Mouse (Mus musculus) megakaryocyte, adult 5-6 weeks (primary cell): Measurements from ENCODE around the gene Hs3st3a1. TPM values are rescaled to one million over a fixed set of nuclear protein-coding genes. Genes with fewer than 3 reads are reported as not detected.

Experiments
- ATAC-seq: 2 replicates; pipeline ENCODE4 v1.8.0; 2016; ENCODE audit warnings: mild to moderate bottlenecking, inconsistent platforms; ENCODE audit not compliant: poor library complexity, severe bottlenecking
- total RNA-seq, 2 experiments: library from RNA; stranded (forward) in 1 of 2; stranded (reverse) in 1 of 2; fragments of 153-499, 151-499 nt in 1 of 2; fragments of 221-1000, 200-1000 nt in 1 of 2; gene quantifications; 2 replicates each; pipeline versions ENCODE4 v1.2.3 to v1.2.4; 2015 to 2017

The Hs3st3a1 gene
- total RNA-seq (2015) = not detected in 2 replicates
- total RNA-seq (2017) = not detected in 2 replicates

DNA sequence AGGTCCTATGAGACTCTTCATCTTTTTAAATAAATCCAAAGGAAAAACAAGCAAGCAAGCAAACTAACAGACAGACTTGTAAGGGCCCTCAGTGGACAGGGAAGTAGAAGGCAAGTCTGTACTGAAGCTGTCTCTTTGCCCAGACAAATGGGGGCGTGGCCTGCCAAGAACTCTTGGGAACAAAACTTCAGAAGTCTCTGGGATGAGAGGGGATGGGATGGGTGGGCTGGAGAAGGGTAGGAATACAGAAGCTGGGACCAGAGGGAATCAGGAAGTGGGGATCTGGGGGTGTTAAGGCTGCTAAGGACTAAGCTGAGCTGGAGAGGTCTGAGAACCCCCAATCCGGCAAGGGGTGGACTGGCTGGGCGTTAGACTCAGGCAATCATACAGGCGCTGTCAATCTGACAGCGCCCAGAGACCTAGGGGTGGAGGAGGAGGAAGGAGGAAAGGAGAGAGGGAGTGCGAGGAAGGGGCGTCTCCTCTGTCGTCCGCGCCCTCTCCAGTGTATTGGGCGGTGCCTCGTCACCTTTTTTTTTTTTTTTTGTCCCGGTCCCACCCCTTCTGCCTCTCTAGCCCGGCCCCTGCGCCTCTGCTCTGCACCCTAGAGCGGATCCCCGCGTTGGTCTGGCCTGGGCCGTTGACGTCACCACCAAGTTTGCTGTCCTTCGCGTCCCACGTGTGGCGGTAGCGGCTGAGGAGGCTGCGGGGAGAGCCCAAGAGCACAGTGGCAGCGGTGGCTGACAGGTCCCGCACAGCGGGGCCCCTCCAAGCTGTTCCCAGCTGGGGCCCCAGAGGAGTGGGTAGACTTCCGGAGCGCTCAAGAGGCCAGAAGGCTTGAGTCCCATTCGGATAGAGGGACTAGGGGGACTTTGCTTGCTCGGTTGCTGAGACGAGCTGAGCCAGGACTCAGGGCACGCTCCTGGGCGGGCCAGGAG lies at the start of gene Hs3st3a1:
TSS of gene Hs3st3a1 (plus strand) at position 722 of the 935 bp plus-strand sequence.
- ATAC-seq = peak; percentile 52

GRCm38 (mm10) chr11:64386333-64386732 lies 48.8 kb upstream of the Hs3st3a1 start:
- no peak for ATAC-seq

DNA sequence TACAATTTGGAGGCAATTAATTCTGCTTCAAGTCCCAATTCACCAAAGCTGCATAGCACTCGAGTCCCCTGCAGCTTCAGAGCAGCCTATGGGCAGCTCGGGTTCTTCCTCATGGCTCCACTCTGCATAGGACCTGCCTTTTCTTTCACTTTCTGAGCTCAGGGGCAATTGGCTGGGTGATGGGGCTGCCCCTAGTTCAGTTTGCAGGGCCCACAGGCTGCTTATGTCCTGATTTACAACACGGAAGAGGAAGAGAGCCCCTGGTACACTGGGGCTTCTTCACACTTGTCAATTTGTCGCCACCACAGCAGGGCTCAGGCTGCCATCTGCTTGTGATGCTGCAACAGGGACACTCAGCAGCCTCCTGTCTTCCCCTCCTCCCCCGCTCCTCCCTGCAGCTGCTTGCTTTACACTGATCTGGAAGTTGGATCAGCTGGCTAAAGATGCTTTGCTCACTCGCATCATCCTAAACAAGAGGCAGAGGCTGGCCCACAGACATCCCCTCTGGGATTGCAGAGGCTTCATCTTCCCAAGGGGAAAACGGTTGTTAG lies 38.7 kb upstream of the Hs3st3a1 start:
- peak; percentile 52; the same call in 1 of the 2 replicates for ATAC-seq

- ATAC-seq = no peak
Measured at GRCm38 (mm10) chr11:64396949-64397348, 38.2 kb upstream of the Hs3st3a1 start.

DNA sequence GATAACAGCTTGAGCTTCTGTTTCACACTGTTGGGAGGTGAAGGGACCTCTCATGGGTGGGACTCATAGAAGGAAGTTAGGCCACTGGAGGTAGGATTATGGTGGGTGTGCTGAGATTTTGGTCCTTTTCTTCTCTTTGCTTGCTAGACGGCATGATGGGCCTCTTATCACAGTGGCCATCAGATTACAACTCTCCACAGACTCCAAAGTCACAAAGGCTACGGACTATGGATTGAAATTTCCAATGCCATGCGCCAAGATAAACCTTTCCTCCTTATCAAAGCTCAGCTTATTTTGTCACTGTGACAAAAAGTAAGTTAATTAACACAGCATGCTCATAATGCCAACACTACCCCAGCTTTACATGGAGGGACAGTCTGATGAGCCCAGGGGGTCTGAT lies 37.5 kb upstream of the Hs3st3a1 start:
- ATAC-seq = no peak

DNA sequence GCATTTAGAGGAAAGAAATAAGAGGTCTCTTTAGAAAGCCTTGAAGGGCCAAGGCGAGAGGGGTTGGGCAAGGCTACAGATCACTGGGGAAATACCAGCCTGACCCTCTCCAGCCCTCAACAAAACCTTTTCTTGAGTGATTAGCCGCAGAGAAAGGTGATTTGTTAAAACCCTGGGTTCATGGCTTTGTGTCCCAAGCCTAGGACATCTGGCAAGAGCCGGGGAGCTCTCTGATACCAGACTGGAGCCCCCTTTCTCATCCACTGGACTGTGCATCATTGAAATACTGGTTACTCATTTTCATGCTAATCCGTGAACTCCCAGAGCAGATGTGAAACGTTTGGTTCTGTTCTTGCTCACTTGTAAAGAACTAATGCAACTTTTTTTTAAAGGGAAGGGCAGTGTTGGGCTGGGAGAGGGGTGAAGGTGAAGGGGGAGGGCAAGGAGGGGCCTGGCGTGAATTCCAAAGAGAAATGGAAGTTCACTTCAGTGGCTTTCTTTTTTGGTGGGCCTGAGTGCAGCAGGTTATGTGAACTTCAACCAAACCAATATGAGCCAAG lies 34.5 kb upstream of the Hs3st3a1 start:
- no peak for ATAC-seq

DNA sequence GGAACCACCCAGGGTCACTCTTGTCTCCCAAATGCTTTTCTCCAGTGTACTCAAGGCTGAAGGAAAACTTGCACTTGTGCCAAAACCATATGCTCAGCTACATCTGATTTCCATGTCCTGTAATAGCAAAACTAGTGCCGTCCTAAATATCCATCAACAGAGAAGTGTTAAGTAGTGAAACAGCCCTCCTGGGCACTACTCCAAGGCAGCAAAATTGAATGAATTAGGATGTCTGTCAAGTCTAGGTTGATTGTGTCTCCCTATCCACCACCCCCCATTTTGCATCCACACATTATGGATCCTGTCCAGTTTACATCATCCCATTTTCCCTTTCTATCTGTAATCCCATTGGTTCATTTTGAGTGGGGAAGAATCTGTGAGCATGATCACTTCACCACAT lies 16.2 kb upstream of the Hs3st3a1 start:
- no peak for ATAC-seq

DNA sequence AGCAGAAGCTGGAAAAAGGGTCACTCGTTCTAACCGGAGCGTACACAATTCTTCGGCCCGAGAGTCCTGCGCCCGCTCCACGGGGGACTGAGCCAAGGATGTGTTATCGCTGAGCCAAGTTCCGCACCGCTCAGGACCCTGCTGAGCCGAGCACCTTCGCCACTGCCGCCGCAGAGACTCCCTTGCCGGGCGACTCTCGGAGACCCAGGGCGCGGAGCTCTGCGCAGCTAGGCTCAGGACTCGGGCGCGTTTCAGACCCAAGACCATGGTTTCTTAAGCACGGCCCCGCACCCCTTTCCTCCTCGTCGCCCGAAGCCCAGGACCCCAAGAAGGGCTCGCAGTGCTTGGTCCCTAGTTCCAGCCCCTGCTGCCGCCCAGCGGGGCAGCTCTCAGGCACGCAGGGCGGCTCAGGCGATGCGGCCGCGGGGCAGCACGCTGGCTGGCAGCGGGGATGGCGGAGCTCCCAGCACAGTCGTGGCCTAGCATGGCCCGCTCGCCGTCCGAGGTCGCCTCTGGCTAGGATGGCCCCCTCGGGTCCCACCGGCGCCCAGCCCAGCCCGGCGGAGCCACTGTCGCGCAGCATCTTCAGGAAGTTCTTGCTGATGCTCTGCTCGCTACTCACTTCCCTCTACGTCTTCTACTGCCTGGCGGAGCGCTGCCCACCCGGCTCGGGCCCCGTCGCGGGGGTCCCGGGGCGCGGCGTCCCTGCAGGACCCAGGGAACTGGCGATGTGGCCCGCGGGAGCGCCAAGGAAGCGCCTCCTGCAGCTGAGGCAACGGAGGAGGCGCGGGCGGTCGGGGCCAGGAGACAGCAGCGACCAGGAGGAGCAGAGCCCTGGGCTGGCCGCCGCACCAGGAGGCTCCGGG lies 647 bp downstream of the Hs3st3a1 start:
- ATAC-seq = peak; percentile 21; the same call in 1 of the 2 replicates

GRCm38 (mm10) chr11:64436412-64436727 lies 1.2 kb downstream of the Hs3st3a1 start, which contains the start of gene F930015N05Rik:
Gene F930015N05Rik, minus strand, starts transcription at chr11:64436653.
- ATAC-seq = no peak

- no peak for ATAC-seq
Measured at GRCm38 (mm10) chr11:64436791-64437298, 1.7 kb downstream of the Hs3st3a1 start.

DNA sequence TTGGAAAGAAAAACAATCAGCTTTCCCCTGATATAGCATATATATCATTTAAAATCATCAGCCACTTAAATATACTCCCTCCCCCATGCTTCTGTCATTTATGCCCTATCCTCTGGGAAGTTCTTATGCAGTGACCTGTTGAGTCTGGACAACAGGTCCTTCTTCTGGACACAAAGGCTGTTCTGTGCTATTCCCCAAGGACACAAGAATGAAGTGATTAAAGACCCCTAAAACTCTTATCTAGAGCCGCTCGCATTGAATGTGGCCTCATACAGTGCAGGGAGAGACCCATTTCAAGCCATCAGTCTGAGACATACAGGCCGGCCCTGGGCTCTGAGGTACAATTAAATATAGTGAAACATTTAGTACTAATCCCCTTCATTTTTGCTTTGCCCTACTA lies 2.6 kb downstream of the Hs3st3a1 start:
- ATAC-seq = no peak

- no peak for ATAC-seq
Measured at GRCm38 (mm10) chr11:64438909-64439308, 3.8 kb downstream of the Hs3st3a1 start.

DNA sequence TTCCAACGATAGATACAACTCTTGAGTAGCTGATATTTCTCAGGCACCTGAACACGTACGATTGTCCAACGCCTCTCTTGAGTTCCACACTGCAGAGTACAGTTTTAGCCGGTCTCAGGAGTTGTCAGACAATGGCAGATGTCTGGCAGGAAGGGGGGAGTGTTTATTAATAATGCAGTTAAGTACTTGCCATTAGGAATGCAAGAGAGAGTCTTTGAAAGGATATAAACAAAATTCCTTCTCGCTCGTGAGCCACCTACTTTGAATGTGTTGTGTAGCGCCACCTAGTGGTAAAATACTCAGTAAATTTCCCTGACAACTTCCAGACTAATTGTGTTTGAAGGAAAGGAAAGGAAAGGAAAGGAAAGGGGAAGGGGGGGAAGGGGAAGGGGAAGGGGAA lies 7.0 kb downstream of the Hs3st3a1 start:
- ATAC-seq = no peak

GRCm38 (mm10) chr11:64442701-64443100 lies 7.6 kb downstream of the Hs3st3a1 start:
- ATAC-seq = no peak

GRCm38 (mm10) chr11:64445227-64445626 lies 10.1 kb downstream of the Hs3st3a1 start:
- no peak for ATAC-seq

- ATAC-seq = no peak
Measured at GRCm38 (mm10) chr11:64448586-64449315, 13.6 kb downstream of the Hs3st3a1 start.

DNA sequence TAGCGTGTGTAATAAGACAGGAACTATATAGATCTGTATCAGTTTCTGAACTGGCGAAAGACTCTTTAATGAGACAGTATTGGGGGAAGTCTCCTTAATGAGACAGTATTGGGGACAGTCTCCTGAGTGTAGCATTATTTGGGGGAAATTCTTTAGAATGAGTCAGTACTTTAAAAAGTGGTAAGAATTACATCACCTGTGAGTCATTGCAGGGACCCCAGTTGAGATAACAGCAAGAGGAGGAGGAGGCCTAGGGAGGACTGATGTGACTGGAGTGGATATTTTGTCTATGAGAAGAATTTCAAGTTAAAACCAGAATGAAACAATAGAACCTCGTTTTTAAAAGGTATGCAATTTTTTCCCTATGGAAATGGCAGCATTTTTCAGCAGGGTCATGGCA lies 26.6 kb downstream of the Hs3st3a1 start:
- no peak for ATAC-seq

DNA sequence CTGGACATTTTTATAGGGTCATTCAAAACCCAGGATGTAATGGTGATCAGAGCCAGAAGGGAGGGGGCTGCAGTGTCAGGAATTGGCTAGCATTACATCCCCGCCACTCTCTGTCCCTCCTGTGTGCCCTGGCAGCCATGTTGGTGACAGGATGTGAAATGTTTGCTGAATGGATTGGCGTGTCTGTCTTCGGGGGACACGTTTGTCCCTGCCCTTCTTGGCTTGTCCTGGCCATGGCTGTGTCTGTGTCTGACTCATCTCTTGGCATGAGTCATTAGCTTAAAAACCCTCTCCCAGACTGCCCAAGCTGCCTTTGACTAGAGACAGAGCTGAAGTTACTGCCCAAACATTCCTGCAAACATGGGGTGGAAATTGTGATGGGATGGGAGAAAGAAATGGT lies 33.6 kb downstream of the Hs3st3a1 start:
- no peak for ATAC-seq

DNA sequence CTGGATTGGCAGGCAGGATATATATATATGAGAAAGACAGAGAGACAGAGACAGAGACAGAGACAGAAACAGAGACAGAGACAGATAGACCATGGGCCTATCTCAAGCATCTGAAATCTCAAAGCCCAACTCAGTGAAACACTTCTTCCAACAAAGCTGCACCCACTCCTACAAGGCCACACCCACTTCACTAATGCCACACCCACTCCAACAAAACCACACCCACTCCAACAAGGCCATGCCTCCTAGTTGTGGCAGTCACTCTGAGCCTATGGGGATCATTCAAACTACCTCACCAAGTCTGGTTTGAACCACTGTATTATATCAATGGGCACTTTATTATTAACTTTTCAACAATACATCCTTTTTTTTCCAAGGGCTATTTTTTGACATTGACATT lies 35.6 kb downstream of the Hs3st3a1 start:
- ATAC-seq = no peak

DNA sequence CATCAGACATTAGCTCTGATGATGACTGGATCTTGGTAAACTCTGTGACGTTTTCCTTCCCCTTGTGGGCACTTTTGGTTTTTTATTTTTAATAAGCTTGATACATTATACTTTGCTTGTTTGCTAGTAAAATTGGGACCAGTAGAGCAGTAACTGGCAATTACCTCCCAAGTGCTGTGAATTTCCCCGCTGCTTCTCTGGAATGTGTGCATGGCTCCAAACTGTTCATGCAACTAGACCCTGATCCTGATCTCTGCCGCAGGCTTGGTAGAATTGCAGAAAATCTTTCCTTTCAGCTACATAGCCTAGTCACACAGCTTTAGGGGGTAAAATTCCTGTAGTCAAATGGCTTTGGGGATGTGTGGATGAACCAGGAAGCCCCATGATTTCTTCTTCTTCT lies 38.5 kb downstream of the Hs3st3a1 start:
- ATAC-seq = no peak
